16 mouse cellular contexts compared by ENCODE assay signal in genomic region chr2:166545580-166545979, GRCm38 (mm10).
DNase-seq lines count a peak whose midpoint lies in the region; ATAC-seq and TF ChIP-seq lines count a peak whose summit lies in the region.
"Had no signal": no experiment of that assay in that cellular context is flagged by ENCODE, and none has a peak within 500 bp of the region (broad histone marks: within the 10 kb centered on the region; RNA-seq: fewer than 3 reads in every experiment).

No protein-coding gene starts in this region.

- peaks cover 7% of the 10 kb centered on the region; the same call in 1 of the 2 replicates for H3K9me3 ChIP-seq in hindbrain, embryonic 10.5 days
- no peaks in the 10 kb centered on the region for H3K9me3 ChIP-seq in hindbrain, embryonic 11.5 days (ENCODE audit: control insufficient read depth, low read length)
- no peaks in the 10 kb centered on the region for H3K9me3 ChIP-seq in embryonic facial prominence, embryonic 12.5 days
- H3K9me3 ChIP-seq in limb, embryonic 15.5 days, result no peaks in the 10 kb centered on the region
- H3K9me3 ChIP-seq: hindbrain, embryonic 15.5 days had no signal

- intact Hi-C loops in left cerebral cortex, adult 2 months (cut with DNase I), result loop anchor here (5.0 kb wide), 1 partner anchor 73 kb away; no protein-coding TSS in a partner anchor
- intact Hi-C loops in left cerebral cortex, postnatal 10 days (cut with DNase I), result no loop called here

- peaks cover 14% of the 10 kb centered on the region; the same call in 1 of the 2 replicates for H3K27me3 ChIP-seq in hindbrain, embryonic 10.5 days (ENCODE audit: insufficient read depth, poor library complexity, severe bottlenecking)
- H3K27me3 ChIP-seq in hindbrain, embryonic 11.5 days (ENCODE audit: control insufficient read depth, insufficient read depth, low read length), result no peaks in the 10 kb centered on the region
- no peaks in the 10 kb centered on the region for H3K27me3 ChIP-seq in embryonic facial prominence, embryonic 12.5 days
- H3K27me3 ChIP-seq in limb, embryonic 15.5 days, result no peaks in the 10 kb centered on the region
- H3K27me3 ChIP-seq: hindbrain, embryonic 15.5 days had no signal

- no peak for DNase-seq in hindbrain, embryonic 10.5 days (ENCODE audit: low spot score)
- no peak for DNase-seq in hindbrain, embryonic 11.5 days (ENCODE audit: low spot score)
- no peak for DNase-seq in left cerebral cortex, adult 2 months (ENCODE audit: extremely low spot score in 1 of 2, low spot score in 2 of 2)
- DNase-seq in left cerebral cortex, postnatal 10 days (ENCODE audit: extremely low spot score in 1 of 2, low spot score in 2 of 2), result no peak
- DNase-seq: adrenal gland, adult 2 months; cerebellum, adult 18-20 months; gastrocnemius, postnatal 14 days; kidney, postnatal 4 days; lung, adult 18-20 months; lung, postnatal 36 days had no signal

- no peaks in the 10 kb centered on the region for H3K36me3 ChIP-seq in hindbrain, embryonic 10.5 days
- H3K36me3 ChIP-seq in hindbrain, embryonic 11.5 days (ENCODE audit: control insufficient read depth, insufficient read depth, low read length), result no peaks in the 10 kb centered on the region
- no peaks in the 10 kb centered on the region for H3K36me3 ChIP-seq in embryonic facial prominence, embryonic 12.5 days
- no peaks in the 10 kb centered on the region for H3K36me3 ChIP-seq in limb, embryonic 15.5 days
- H3K36me3 ChIP-seq: hindbrain, embryonic 15.5 days had no signal

- no peak overlapping the region for H3K9ac ChIP-seq in hindbrain, embryonic 11.5 days (ENCODE audit: low read depth, low read length)
- H3K9ac ChIP-seq in embryonic facial prominence, embryonic 12.5 days, result no peak overlapping the region
- H3K9ac ChIP-seq in limb, embryonic 15.5 days, result no peak overlapping the region
- H3K9ac ChIP-seq: hindbrain, embryonic 15.5 days had no signal

- no peak overlapping the region for H3K4me3 ChIP-seq in hindbrain, embryonic 10.5 days
- H3K4me3 ChIP-seq in hindbrain, embryonic 11.5 days (ENCODE audit: low read depth, low read length), result no peak overlapping the region
- H3K4me3 ChIP-seq in left cerebral cortex, adult 2 months, result no peak overlapping the region
- no peak overlapping the region for H3K4me3 ChIP-seq in embryonic facial prominence, embryonic 12.5 days
- H3K4me3 ChIP-seq in limb, embryonic 15.5 days, result no peak overlapping the region
- H3K4me3 ChIP-seq: hindbrain, embryonic 15.5 days had no signal

- 84% methylated on average over 4 of the region's 4 CpGs for WGBS in hindbrain, embryonic 10.5 days
- 79% methylated on average over 4 of the region's 4 CpGs for WGBS in hindbrain, embryonic 11.5 days
- WGBS in embryonic facial prominence, embryonic 12.5 days, result 72% methylated on average over 4 of the region's 4 CpGs
- WGBS in limb, embryonic 15.5 days, result 44% methylated on average over 4 of the region's 4 CpGs

- no peak overlapping the region for H3K4me2 ChIP-seq in hindbrain, embryonic 11.5 days (replicated peaks; ENCODE audit: low read depth, low read length)
- H3K4me2 ChIP-seq in embryonic facial prominence, embryonic 12.5 days (replicated peaks), result no peak overlapping the region
- H3K4me2 ChIP-seq in limb, embryonic 15.5 days, result no peak overlapping the region
- H3K4me2 ChIP-seq: hindbrain, embryonic 15.5 days; midbrain, embryonic 11.5 days had no signal

- no peak for TF ChIP-seq CTCF in left cerebral cortex, adult 2 months (IDR thresholded peaks at IDR 0.05)

- H3K27ac ChIP-seq in hindbrain, embryonic 10.5 days, result peak overlapping the region; percentile 66
- no peak overlapping the region for H3K27ac ChIP-seq in hindbrain, embryonic 11.5 days (ENCODE audit: low read depth, low read length)
- H3K27ac ChIP-seq in left cerebral cortex, adult 2 months, result peak overlapping the region; percentile 59
- H3K27ac ChIP-seq in embryonic facial prominence, embryonic 12.5 days, result peak overlapping the region; percentile 47
- H3K27ac ChIP-seq in limb, embryonic 15.5 days, result 0 out of 2 replicates have a peak overlapping the region, but pooled peaks have one; percentile 13
- H3K27ac ChIP-seq: hindbrain, embryonic 15.5 days had no signal

- no peak for ATAC-seq in hindbrain, embryonic 11.5 days (ENCODE audit: low FRiP score)
- ATAC-seq in embryonic facial prominence, embryonic 12.5 days (ENCODE audit: insufficient number of reproducible peaks, insufficient read depth, low FRiP score, low TSS enrichment), result no peak
- ATAC-seq in limb, embryonic 15.5 days (ENCODE audit: insufficient number of reproducible peaks, low FRiP score, low TSS enrichment, low read depth), result no peak
- no peak for ATAC-seq in granulocyte monocyte progenitor cell, adult 5-6 weeks (replicated peaks; ENCODE audit: poor library complexity, severe bottlenecking)
- ATAC-seq: forebrain, embryonic 16.5 days had no signal

- H3K4me1 ChIP-seq in hindbrain, embryonic 10.5 days (replicated peaks), result peaks cover 49% of the 10 kb centered on the region
- 0 out of 2 replicates have a peak, but pooled peaks cover 4% of the 10 kb centered on the region for H3K4me1 ChIP-seq in hindbrain, embryonic 11.5 days (replicated peaks; ENCODE audit: control insufficient read depth, insufficient read depth, low read length)
- H3K4me1 ChIP-seq in embryonic facial prominence, embryonic 12.5 days, result peaks cover 26% of the 10 kb centered on the region
- peaks cover 39% of the 10 kb centered on the region for H3K4me1 ChIP-seq in limb, embryonic 15.5 days
